Mouse (Mus musculus) kidney, embryonic 14.5 days (tissue): Measurements from ENCODE around the gene Olfr215. TPM values are rescaled to one million over a fixed set of nuclear protein-coding genes. Genes with fewer than 3 reads are reported as not detected.

Source experiments
- polyA plus RNA-seq: library from polyadenylated mRNA; unstranded; fragments of >200 nt; fragmentation: Nextera tagmentation; extraction: Ambion mirVana; gene quantifications from 2 replicates; pipeline ENCODE4 v1.2.1, GENCODE M21; 2014

The Olfr215 gene
- polyA plus RNA-seq, 1 experiment from 2014 or later: not detected

Other genes with a start within 250 kb of the Olfr215 start
- 28.6 and 40.0 TPM in 2 replicates for gene March8, start 246.2 kb downstream of the Olfr215 start, polyA plus RNA-seq
- gene Alox5, start 123.0 kb downstream of the Olfr215 start, polyA plus RNA-seq: 0.07 and 0.41 TPM in 2 replicates
- not detected in 2 replicates for gene Olfr211, start 95.1 kb downstream of the Olfr215 start, polyA plus RNA-seq
- gene Olfr212, start 77.7 kb downstream of the Olfr215 start, polyA plus RNA-seq: not detected in 2 replicates
- not detected in 2 replicates for gene Olfr213, start 45.7 kb downstream of the Olfr215 start, polyA plus RNA-seq
- gene Gm5580, start 33.1 kb downstream of the Olfr215 start, polyA plus RNA-seq: 0.60 and 0.64 TPM in 2 replicates
- gene Olfr214, start 30.0 kb downstream of the Olfr215 start, polyA plus RNA-seq: not detected in 2 replicates
- gene Zfp422, start 44.8 kb upstream of the Olfr215 start, polyA plus RNA-seq: 187 and 240 TPM in 2 replicates
- gene Depp1, start 66.4 kb upstream of the Olfr215 start, polyA plus RNA-seq: 23.1 and 27.5 TPM in 2 replicates
- gene Rassf4, start 89.8 kb upstream of the Olfr215 start, polyA plus RNA-seq: 5.4 and 7.8 TPM in 2 replicates
- 1.4 and 1.8 TPM in 2 replicates for gene Tmem72, start 132.7 kb upstream of the Olfr215 start, polyA plus RNA-seq